Mouse (Mus musculus) left cerebral cortex, postnatal 4 days (tissue): Measurements from ENCODE around the gene Fes. TPM values are rescaled to one million over a fixed set of nuclear protein-coding genes. Genes with fewer than 3 reads are reported as not detected.

Source experiments
- DNase-seq: peaks from one replicate; pipeline ENCODE4 v3.0.0-alpha.2; 2022
- intact Hi-C: fragments of 180-260 bp; cut with DNase I; formaldehyde crosslinking; loops from one replicate; pipeline ENCODE4 v1.15.1; 2025
- total RNA-seq, 2 experiments: library from RNA; stranded (reverse); gene quantifications; 2 replicates each; pipeline ENCODE4 v1.2.3; 2021

Gene Fes
- total RNA-seq, 2 experiments from 2014 or later = 5.2 to 7.5 TPM

- intact Hi-C loops = no loop called here
- no peak for DNase-seq
Observed at GRCm38 (mm10) chr7:80350808-80351207, 36.9 kb downstream of the Fes start.

- DNase-seq = no peak
- intact Hi-C loops = no loop called here
Observed at GRCm38 (mm10) chr7:80347670-80348586, 39.8 kb downstream of the Fes start.

- no peak for DNase-seq
- intact Hi-C loops = no loop called here
Observed at GRCm38 (mm10) chr7:80346830-80347229, 40.9 kb downstream of the Fes start.

GRCm38 (mm10) chr7:80346173-80346572 lies 41.6 kb downstream of the Fes start:
- intact Hi-C loops = no loop called here

GRCm38 (mm10) chr7:80343270-80344018 lies 44.3 kb downstream of the Fes start:
- no peak for DNase-seq
- intact Hi-C loops = no loop called here

More at GRCm38 (mm10) chr7:80346173-80346572, 41.6 kb downstream of the Fes start:
- no peak for DNase-seq

- DNase-seq = peak; percentile 98
- intact Hi-C loops = no loop called here
Observed at GRCm38 (mm10) chr7:80342858-80343257, 44.9 kb downstream of the Fes start, which contains the start of gene Hddc3. TSS of gene Hddc3 (plus strand) at chr7:80343104.

- intact Hi-C loops = no loop called here
- no peak for DNase-seq
Observed at GRCm38 (mm10) chr7:80341793-80342192, 46.0 kb downstream of the Fes start.

GRCm38 (mm10) chr7:80340793-80341192 lies 47.0 kb downstream of the Fes start, which contains the start of gene Unc45a:
TSS of gene Unc45a (minus strand) at chr7:80341005.
- intact Hi-C loops = no loop called here
- DNase-seq = peak; percentile 67

GRCm38 (mm10) chr7:80339793-80340628 lies 47.7 kb downstream of the Fes start:
- peak; percentile 98 for DNase-seq
- intact Hi-C loops = no loop called here

- intact Hi-C loops = no loop called here
- DNase-seq = peak; percentile 39
Observed at GRCm38 (mm10) chr7:80339371-80339770, 48.4 kb downstream of the Fes start.

- intact Hi-C loops = no loop called here
- DNase-seq = no peak
Observed at GRCm38 (mm10) chr7:80336932-80337331, 50.8 kb downstream of the Fes start.

- DNase-seq = no peak
- intact Hi-C loops = no loop called here
Observed at GRCm38 (mm10) chr7:80334848-80335247, 52.9 kb downstream of the Fes start.

- no peak for DNase-seq
- intact Hi-C loops = no loop called here
Observed at GRCm38 (mm10) chr7:80331433-80331832, 56.3 kb downstream of the Fes start.

GRCm38 (mm10) chr7:80330278-80330677 lies 57.5 kb downstream of the Fes start:
- no peak for DNase-seq
- intact Hi-C loops = no loop called here

Other genes with a start within 250 kb of the Fes start
- 10 to 100 TPM; 31.4 to 33.9 TPM for gene Sema4b, start 201.1 kb downstream of the Fes start, total RNA-seq
- gene Cib1, start 155.1 kb downstream of the Fes start, total RNA-seq = 10 to 100 TPM; 14.2 to 16.4 TPM
- 1 to 10 TPM; 4.6 to 5.1 TPM for gene Gdpgp1, start 155.1 kb downstream of the Fes start, total RNA-seq
- gene Ttll13, start 141.6 kb downstream of the Fes start, total RNA-seq = 1 to 10 TPM; 1.1 to 2.2 TPM
- gene Ngrn, start 126.7 kb downstream of the Fes start, total RNA-seq = 10 to 100 TPM; 41.6 to 42.7 TPM
- 10 to 100 TPM; 34.1 to 36.0 TPM for gene Vps33b, start 118.3 kb downstream of the Fes start, total RNA-seq
- 10 to 100 TPM; 16.5 to 18.0 TPM for gene Prc1, start 93.5 kb downstream of the Fes start, total RNA-seq
- 10 to 100 TPM; 16.9 to 22.8 TPM for gene Rccd1, start 63.5 kb downstream of the Fes start, total RNA-seq
- 10 to 100 TPM; 63.0 to 63.3 TPM for gene Unc45a, start 46.9 kb downstream of the Fes start, total RNA-seq
- 10 to 100 TPM; 49.2 to 50.8 TPM for gene Hddc3, start 44.8 kb downstream of the Fes start, total RNA-seq
- gene Man2a2, start 16.6 kb downstream of the Fes start, total RNA-seq = 100 to 1,000 TPM; 112 to 121 TPM
- 10 to 100 TPM; 41.5 to 44.8 TPM for gene Furin, start 17.5 kb upstream of the Fes start, total RNA-seq
- gene Blm, start 147.2 kb upstream of the Fes start, total RNA-seq = 10 to 100 TPM; 10.6 to 11.9 TPM